Mouse (Mus musculus) bone marrow, adult 2 months (tissue): Measurements from ENCODE around the gene Nckap1l.

Source experiments
- CTCF ChIP-seq: fragments of 200-500 bp; IDR thresholded peaks from 2 replicates; pipeline ENCODE4 v1.5.1; 2011; ENCODE audit warnings: low read length, control low read depth; ENCODE audit not compliant: control insufficient read depth, insufficient read depth
- POLR2A ChIP-seq: fragments of 200-500 bp; IDR thresholded peaks from 2 replicates; pipeline ENCODE4 v1.6.1; 2011; ENCODE audit warnings: low read depth, mild to moderate bottlenecking, control low read depth, low read length, borderline replicate concordance; ENCODE audit not compliant: control insufficient read depth

DNA sequence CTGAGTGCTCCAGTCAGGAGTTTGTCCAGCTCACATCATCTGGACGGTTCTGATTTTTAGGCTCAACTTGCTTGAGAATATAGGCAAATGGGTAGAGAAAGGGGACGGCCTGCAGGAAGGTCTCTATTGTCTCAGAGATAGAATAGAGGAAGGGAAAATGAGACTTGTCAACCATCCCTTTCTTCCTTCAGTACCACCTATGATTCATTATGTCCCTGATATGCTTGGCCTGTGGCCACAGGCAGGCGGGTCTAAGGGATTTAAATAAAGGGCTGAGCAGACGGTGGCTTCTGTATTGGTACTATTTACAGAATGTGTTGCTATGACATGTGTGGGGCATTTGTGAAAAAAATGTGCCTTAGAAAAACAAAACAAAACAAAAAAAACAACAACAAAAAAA lies 34.7 kb downstream of the Nckap1l start:
- TF ChIP-seq CTCF, result no peak
- no peak for TF ChIP-seq POLR2A
